Mouse (Mus musculus) stomach, postnatal 0 days (tissue): ENCODE measurements at regions not wholly inside any gene's neighbourhood (a gene's known extent, or its start where the extent isn't known, plus 50 kb on each side); places are given as distances from the start of the nearest gene placed in this dataset.

Experiments
- ATAC-seq: fragments of 200-750 bp; cut with Nextera tagmentation; 2 replicates; pipeline ENCODE4 v1.8.0; 2017; ENCODE audit not compliant: low FRiP score, low TSS enrichment
- DNase-seq: peaks from one replicate; pipeline ENCODE4 v3.0.0-alpha.2; 2016; ENCODE audit warnings: low spot score
- H3K27ac ChIP-seq: fragments of 300-500 bp; sonication (generic); replicated peaks from 2 replicates; pipeline ENCODE4 v1.5.1; 2014; ENCODE audit warnings: mild to moderate bottlenecking, control low read depth
- H3K27me3 ChIP-seq: fragments of 300-500 bp; sonication (generic); 2 replicates; pipeline ENCODE4 v1.6.1; 2014; ENCODE audit warnings: low read length; ENCODE audit not compliant: control insufficient read depth, insufficient read depth
- H3K36me3 ChIP-seq: fragments of 300-500 bp; sonication (generic); 2 replicates; pipeline ENCODE4 v1.6.1; 2014; ENCODE audit warnings: low read length, mixed read lengths; ENCODE audit not compliant: control insufficient read depth, insufficient read depth
- H3K4me1 ChIP-seq: fragments of 300-500 bp; sonication (generic); replicated peaks from 2 replicates; pipeline ENCODE4 v1.6.1; 2014; ENCODE audit warnings: antibody characterized with exemption; ENCODE audit not compliant: control insufficient read depth, insufficient read depth
- H3K4me2 ChIP-seq: fragments of 300-500 bp; sonication (generic); replicated peaks from 2 replicates; pipeline ENCODE4 v1.6.1; 2014; ENCODE audit warnings: low read depth, mild to moderate bottlenecking, control low read depth, moderate library complexity
- H3K4me3 ChIP-seq: fragments of 300-500 bp; sonication (generic); 2 replicates; pipeline ENCODE4 v1.5.1; 2014; ENCODE audit warnings: low read depth, low read length, control low read depth
- H3K9ac ChIP-seq: fragments of 300-500 bp; sonication (generic); 2 replicates; pipeline ENCODE4 v1.6.1; 2014; ENCODE audit warnings: mild to moderate bottlenecking, low read length, control low read depth, mixed read lengths
- H3K9me3 ChIP-seq: fragments of 300-500 bp; sonication (generic); 2 replicates; pipeline ENCODE4 v1.6.1; 2016; ENCODE audit warnings: low read length; ENCODE audit not compliant: control insufficient read depth
- CTCF ChIP-seq: IDR thresholded peaks from 2 replicates; pipeline ENCODE4 v1.5.1; 2016; ENCODE audit warnings: antibody characterized with exemption, low read depth, mild to moderate bottlenecking, moderate library complexity
- EP300 ChIP-seq: optimal IDR thresholded peaks from 2 replicates; pipeline ENCODE3; 2016; ENCODE audit warnings: antibody characterized with exemption
- WGBS: fragments of 180-500 bp; shearing (Covaris S2); extraction: QIAGEN DNeasy Blood & Tissue Kit; methylation state at CpG from one replicate; pipeline ENCODE4 v1.1.7; 2014; 5-methylcytosine and 5-hydroxymethylcytosine counted together

GRCm38 (mm10) chr1:137811981-137812380 lies 363.5 kb downstream of the Ptprc start:
- no peak for DNase-seq
- 54% methylated on average over 4 of the region's 4 CpGs for WGBS

GRCm38 (mm10) chr1:137806742-137807141 lies 368.8 kb downstream of the Ptprc start:
- H3K36me3 ChIP-seq: no peaks in the 10 kb centered on the region
- no peak for DNase-seq

More at GRCm38 (mm10) chr1:137811981-137812380, 363.5 kb downstream of the Ptprc start:
- H3K9me3 ChIP-seq: no peaks in the 10 kb centered on the region
- no peak overlapping the region for H3K4me2 ChIP-seq
- no peak for ATAC-seq
- no peaks in the 10 kb centered on the region for H3K27me3 ChIP-seq
- no peak overlapping the region for H3K4me3 ChIP-seq
- no peaks in the 10 kb centered on the region for H3K36me3 ChIP-seq
- no peak overlapping the region for H3K9ac ChIP-seq
- H3K27ac ChIP-seq: no peak overlapping the region
- H3K4me1 ChIP-seq: no peaks in the 10 kb centered on the region
- TF ChIP-seq EP300 (no peak), CTCF (no peak)

GRCm38 (mm10) chr1:137806252-137806651 lies 369.3 kb downstream of the Ptprc start:
- Histone ChIP-seq H3K4me2 (no peak overlapping the region), H3K4me1 (no peaks in the 10 kb centered on the region), H3K27me3 (no peaks in the 10 kb centered on the region), H3K27ac (no peak overlapping the region), H3K9me3 (no peaks in the 10 kb centered on the region), H3K9ac (no peak overlapping the region), H3K36me3 (no peaks in the 10 kb centered on the region), H3K4me3 (no peak overlapping the region)
- TF ChIP-seq EP300 (no peak), CTCF (no peak)
- no peak for ATAC-seq
- DNase-seq: no peak
- WGBS: 67% methylated on average over 8 of the region's 8 CpGs

More at GRCm38 (mm10) chr1:137806742-137807141, 368.8 kb downstream of the Ptprc start:
- 58% methylated on average over 8 of the region's 8 CpGs for WGBS
- Histone ChIP-seq H3K27ac (no peak overlapping the region), H3K4me1 (no peaks in the 10 kb centered on the region), H3K9me3 (no peaks in the 10 kb centered on the region), H3K9ac (no peak overlapping the region), H3K4me2 (no peak overlapping the region), H3K4me3 (no peak overlapping the region), H3K27me3 (no peaks in the 10 kb centered on the region)
- no peak for ATAC-seq
- TF ChIP-seq EP300: no peak
- no peak for TF ChIP-seq CTCF

- Histone ChIP-seq H3K9ac (no peak overlapping the region), H3K9me3 (no peaks in the 10 kb centered on the region), H3K36me3 (no peaks in the 10 kb centered on the region), H3K27me3 (no peaks in the 10 kb centered on the region), H3K27ac (no peak overlapping the region), H3K4me2 (no peak overlapping the region), H3K4me3 (no peak overlapping the region), H3K4me1 (no peaks in the 10 kb centered on the region)
- TF ChIP-seq EP300: no peak
- TF ChIP-seq CTCF: no peak
- 47% methylated on average over 4 of the region's 4 CpGs for WGBS
- ATAC-seq (no peak), DNase-seq (no peak)
Measured at GRCm38 (mm10) chr1:137802119-137802518, 373.4 kb downstream of the Ptprc start.

- no peak for DNase-seq
- Histone ChIP-seq H3K27ac (no peak overlapping the region), H3K9ac (no peak overlapping the region), H3K27me3 (no peaks in the 10 kb centered on the region), H3K4me2 (no peak overlapping the region), H3K9me3 (no peaks in the 10 kb centered on the region), H3K4me1 (no peaks in the 10 kb centered on the region), H3K36me3 (no peaks in the 10 kb centered on the region), H3K4me3 (no peak overlapping the region)
- 68% methylated on average over 2 of the region's 2 CpGs for WGBS
- TF ChIP-seq EP300 (no peak), CTCF (no peak)
- ATAC-seq: no peak
Measured at GRCm38 (mm10) chr1:137800752-137801151, 374.8 kb downstream of the Ptprc start.

GRCm38 (mm10) chr1:137788789-137789188 lies 386.7 kb downstream of the Ptprc start:
- H3K36me3 ChIP-seq: no peaks in the 10 kb centered on the region
- H3K9ac ChIP-seq: no peak overlapping the region
- no peaks in the 10 kb centered on the region for H3K9me3 ChIP-seq
- H3K4me3 ChIP-seq: no peak overlapping the region
- ATAC-seq (no peak), DNase-seq (no peak)
- WGBS: 74% methylated on average over 3 of the region's 3 CpGs
- no peak overlapping the region for H3K27ac ChIP-seq
- H3K4me2 ChIP-seq: no peak overlapping the region
- H3K27me3 ChIP-seq: no peaks in the 10 kb centered on the region
- no peak for TF ChIP-seq CTCF
- no peak for TF ChIP-seq EP300
- no peaks in the 10 kb centered on the region for H3K4me1 ChIP-seq
